Mouse (Mus musculus): Measurements from ENCODE around the gene Gm8050.
"Not testable (repeated sequence)": the region's sequence is repeated elsewhere in the genome, so short reads cannot be mapped to it uniquely, and the experiment has no call there.

The Gm8050 gene

GRCm38 (mm10) chr14:6720151-6720550 lies at the start of gene Gm8050:
Gene Gm8050 (minus strand): TSS chr14:6720251.
- DNase-seq (ENCODE audit: low read depth, low spot score): not testable (repeated sequence)

GRCm38 (mm10) chr14:6757231-6757536 lies 37.1 kb upstream of the Gm8050 start:
- DNase-seq (ENCODE audit: low read depth, low spot score): not testable (repeated sequence)

GRCm38 (mm10) chr14:6756384-6757230 lies 36.6 kb upstream of the Gm8050 start:
- peak; percentile 5 for DNase-seq (ENCODE audit: low read depth, low spot score)

- not testable (repeated sequence) for DNase-seq (ENCODE audit: low read depth, low spot score)
These were observed 22.2 kb upstream of the Gm8050 start, which contains the start of gene Gm3636 for GRCm38 (mm10) chr14:6742232-6742631. Gene Gm3636 (minus strand): TSS chr14:6742332.

- not testable (repeated sequence) for DNase-seq (ENCODE audit: low read depth, low spot score)
These were observed 36.0 kb downstream of the Gm8050 start, which contains the start of gene Gm10251 for GRCm38 (mm10) chr14:6684070-6684469. Gene Gm10251 (minus strand): TSS chr14:6684170.

Data from forelimb bud, embryonic 11.5 days (tissue).